Mouse (Mus musculus) right cerebral cortex, adult 18-20 months (tissue): ENCODE data around the gene Rexo2.
"Not testable (repeated sequence)": the region's sequence is repeated elsewhere in the genome, so short reads cannot be mapped to it uniquely, and the experiment has no call there.

ENCODE experiments used
- DNase-seq: peaks from one replicate; pipeline ENCODE4 v3.0.0; 2022; ENCODE audit warnings: mixed read lengths

The Rexo2 gene

DNA sequence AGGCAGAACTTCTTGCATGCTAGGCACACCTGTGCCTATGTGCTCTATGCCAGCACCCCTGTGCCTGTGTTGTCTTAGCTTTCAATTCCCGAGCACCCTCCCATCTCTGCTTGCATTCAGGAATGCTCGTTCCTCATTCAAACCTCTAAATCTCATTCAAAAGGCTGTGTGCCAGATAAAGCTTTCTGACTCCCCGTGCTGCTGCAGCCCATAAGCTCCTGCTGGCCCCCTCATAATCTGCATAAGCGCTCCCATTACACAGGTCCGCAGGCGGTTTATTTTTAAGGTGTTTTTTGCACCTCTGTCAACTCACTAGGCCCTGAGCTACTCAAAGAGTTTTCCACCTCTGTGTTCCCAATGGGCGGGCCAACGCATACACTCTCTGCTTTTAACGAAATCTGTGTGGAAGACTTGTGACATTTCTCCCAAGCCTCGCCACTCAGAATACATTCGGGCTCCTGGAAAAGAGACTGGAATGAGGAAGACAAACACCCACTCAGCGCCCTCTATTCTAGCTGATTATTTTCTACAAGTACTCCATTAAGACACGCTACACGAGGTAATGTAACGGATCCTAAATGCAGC, 7.9 kb downstream of the Rexo2 start:
- DNase-seq, result peak; percentile 44

DNA sequence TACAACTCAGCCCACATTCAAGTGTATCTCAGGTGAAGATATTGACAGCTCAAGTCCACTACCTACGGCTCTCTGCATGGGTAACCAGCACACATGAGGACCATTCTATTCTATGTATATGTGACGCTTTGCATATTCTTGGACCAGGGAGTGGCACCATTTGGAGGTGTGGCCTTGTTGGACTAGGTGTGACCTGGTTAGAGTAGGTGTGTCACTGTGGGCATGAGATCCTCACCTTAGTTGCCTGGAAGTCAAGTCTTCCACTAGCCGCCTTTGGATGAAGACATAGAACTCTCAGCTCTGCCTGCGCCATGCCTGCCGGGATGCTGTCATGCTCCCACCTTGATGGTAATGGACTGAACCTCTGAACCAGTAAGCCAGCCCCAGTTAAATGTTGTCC, 13.0 kb downstream of the Rexo2 start:
- not testable (repeated sequence) for DNase-seq

DNA sequence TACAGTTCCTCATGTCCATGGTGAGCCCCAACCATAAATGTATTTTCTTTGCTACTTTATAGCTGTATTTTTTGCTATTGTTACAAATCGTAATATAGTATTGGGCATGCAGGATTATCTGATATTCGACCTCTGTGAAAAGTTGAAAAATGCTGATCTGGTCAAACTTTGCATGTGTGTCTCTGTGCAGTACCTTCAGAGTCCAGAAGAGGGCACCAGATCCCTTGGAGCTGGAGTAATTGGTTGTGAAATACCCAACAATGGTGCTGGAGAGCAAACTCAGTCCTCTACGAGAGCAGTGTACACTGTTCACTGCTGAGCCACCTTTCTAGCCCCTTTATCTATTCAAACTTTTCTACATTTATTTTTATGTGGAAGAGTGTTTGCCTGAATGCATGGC, 13.6 kb downstream of the Rexo2 start:
- DNase-seq, result peak; percentile 25

DNA sequence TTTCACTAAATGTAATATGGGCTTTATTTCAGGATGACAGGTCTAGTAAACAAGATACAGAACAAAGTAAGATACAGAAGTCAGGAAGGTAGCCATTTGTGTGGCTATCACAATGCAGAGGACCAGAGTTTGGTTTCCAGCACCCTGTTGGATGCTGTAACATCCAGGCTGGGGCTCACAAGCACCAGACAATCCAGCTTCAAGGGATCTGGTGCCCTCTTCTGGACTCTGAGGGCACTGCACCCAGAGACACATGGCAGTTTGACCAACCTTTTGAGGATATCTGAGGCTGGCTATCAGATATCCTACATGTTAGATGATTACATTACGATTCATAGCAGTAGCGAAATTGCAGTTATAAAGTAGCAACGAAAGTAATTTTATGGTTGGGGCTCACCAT, 14.8 kb downstream of the Rexo2 start:
- no peak for DNase-seq

DNA sequence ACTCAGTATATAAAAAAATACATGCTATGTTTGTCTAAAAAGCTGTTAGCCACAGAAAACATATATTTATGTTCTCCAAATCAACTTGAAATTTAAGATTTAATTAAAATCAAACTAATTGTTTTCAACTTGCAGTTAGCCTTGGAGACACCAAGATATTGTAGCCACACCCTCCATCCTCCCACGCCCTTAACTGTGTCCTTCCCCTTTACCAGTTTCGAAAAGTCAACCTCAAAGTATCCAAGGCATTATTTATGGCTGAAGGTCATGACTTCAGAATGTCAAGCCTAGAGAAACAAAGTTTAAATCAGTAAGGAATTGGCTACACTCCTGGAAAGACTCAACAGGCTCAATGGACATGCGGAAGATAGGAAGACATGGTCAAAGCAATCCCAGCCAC, 18.9 kb downstream of the Rexo2 start:
- DNase-seq, result no peak

DNA sequence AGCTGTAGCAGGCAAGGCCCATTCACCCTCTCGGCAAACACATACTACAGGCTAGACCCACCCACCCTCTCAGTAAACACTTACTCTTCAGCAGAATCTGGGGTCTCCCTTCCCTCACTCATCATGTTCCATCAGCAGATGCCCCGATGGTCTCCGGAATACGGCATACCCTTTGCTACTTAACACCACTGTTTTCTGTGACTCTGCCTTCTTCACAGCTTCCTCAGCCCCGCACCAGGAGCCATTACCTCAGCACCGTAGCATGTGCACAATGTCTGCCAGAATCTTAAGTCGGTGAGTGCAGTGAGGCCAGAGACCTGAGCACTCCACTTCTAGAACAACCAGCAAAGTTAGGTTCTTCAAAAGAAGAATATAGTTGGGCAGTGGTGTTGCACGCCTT, 19.7 kb downstream of the Rexo2 start:
- DNase-seq, result no peak

DNA sequence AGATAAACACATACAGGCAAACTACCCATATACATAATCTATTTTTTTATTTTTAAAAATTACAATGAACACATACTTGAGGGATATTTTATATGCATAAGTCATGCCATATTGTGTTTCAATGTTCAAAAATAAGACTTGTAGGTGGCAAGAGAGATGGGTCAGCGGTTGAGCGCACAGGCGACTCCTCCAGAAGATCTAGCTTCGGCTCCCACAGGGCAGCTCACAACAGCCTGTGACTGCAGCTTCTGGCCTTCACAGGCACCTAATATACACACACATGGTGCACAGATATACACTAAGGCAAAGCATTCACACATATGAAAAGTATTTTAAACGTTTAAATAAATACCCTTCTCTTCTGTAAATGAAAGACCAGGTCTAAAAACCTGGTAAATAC, 21.0 kb downstream of the Rexo2 start:
- no peak for DNase-seq

DNA sequence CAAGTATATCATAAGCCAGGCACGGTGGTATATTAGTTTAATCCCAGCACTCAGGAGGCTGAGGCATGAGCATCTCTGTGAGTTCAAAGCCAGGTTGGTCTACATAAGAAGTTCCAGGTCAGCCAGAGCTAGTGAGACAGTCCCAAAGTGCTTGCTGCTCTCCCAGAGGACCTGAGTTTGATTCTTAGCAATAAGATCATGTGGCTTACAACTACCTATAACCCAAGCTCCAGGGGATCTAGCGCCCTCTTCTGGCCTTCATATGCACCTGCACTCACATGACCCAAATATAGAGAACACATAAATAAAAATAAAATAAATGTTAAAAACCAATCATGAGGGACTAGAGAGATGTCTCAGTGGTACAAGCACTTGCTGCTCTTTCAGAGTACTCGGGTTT, 21.5 kb downstream of the Rexo2 start:
- no peak for DNase-seq

DNA sequence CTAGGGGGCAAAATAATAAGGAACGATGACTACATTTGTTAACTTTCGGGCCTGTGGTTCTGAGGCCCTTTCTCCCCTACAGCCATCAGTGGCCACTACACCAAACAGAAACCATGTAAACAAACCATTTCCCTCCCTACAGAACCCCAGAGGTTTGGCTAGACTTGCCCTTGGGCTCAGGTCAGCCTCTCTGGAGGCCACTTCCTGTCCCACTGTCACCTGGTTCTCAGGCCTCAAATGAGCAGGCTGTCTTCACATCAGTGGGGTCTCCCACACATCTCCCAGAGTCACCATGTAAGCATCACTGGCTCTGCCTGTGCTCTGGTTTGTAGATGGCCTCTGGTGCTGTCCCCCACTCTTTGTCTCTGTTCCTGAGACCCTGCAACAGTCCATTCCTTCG, 24.5 kb downstream of the Rexo2 start:
- no peak for DNase-seq

DNA sequence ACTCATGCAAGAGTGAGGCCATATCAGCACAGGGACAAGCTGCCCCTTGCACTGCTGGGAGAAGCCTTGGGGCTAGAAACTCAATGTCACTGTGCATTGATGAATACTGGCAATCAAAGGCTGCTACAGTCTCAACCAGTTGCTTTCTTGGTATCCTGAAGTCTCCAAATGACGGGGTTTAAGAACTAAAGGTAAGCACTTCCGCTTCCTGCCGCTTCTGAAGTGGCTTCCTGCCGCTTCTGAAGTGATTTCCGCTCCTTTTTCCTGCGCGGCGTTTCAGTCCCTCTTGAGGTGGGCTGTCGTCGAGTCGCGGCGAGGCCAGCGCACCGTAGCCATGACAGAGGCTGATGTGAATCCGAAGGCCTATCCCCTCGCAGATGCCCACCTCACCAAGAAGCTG, 30.4 kb downstream of the Rexo2 start:
- no peak for DNase-seq

DNA sequence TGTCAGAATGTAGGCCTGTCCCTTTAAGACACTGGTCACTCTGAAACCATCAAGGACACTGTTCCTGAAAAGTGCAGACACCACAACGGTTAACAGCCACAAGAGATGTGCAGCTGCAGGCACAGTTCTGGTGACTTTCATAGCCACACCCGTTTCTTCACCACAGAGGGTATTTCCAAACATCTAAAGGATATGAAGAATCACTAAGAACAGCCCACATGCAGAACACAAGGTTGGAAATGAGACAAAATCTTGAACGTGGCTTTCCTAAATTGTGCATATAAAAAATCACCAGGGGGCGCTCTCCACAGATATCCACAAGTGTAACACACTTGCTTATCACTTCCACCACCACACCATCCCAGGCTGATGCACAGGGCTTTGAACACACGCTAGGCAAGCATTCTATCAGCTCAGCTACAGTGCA, 32.6 kb downstream of the Rexo2 start:
- DNase-seq, result no peak

DNA sequence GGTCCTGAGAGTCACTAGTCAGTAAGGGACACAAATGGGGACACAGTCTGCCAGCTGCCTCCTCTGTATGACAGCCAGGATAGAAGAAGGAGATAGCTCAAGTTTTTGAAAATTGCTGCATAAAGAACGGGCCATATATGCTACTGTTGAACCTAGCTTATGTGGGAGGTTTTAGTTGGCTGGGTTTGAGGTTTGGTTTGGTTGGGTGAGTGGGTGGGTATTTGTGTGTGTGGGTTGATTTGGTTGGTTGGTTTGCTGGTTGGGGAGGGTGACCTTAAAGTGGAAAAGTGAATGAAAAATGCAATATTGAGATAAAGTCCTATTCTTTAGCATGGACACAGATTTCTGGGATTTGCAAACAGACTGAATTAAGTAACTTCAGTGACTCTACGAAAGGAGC, 35.6 kb downstream of the Rexo2 start:
- DNase-seq, result no peak

DNA sequence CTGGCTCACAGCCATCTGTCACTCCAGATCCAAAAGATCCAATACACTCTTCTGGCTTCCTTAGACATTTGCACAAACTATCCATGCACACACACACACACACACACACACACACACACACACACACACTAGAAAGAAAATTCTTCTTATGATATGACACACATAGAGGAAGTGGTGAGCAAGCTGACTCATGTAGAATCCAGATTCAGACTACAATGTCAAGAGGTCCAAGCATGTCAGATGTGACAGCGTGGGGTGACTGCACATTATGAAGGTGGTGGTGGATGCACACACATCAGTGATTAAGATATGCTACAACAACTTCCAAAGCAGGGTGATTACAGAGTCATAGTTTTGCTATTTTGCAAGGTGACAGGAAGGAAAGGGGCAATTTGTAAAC, 36.5 kb downstream of the Rexo2 start:
- no peak for DNase-seq

DNA sequence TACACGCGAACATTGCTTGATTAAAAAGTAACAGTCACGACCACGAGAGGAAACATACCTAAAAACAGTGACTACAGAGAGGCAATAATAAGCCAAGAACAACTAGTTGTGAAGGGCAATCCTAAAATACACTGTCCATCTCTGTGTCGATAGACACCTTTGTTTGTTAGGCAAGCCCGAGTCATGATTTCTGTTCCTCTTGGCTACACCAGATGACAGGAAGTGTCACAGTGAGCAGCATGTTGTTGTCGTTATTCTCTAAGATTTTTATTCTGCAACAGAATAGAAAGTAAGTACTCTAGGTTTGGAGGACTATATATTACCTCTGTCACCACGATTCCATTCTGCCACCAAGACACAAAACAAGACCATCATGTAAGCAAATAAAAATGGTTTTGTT, 48.0 kb downstream of the Rexo2 start:
- DNase-seq, result no peak

DNA sequence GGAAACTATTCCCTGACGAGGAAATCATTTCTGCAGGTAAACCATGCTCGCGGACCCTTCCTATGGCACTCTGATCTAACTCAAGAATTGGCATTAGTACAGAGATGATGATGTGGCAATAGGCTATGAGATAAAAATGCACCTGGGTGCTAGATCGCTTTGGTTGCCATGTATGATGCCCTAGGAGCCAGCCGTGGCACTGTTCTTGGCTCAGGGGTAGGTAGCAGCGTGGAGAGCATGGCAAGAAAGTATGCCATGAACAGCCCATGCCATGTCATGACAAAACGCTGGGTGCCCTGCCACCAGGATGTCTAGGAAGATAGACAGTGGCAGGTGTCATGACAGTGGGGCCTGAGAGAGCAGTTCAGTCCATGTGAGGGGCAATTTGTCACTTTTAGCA, 53.2 kb downstream of the Rexo2 start:
- no peak for DNase-seq

DNA sequence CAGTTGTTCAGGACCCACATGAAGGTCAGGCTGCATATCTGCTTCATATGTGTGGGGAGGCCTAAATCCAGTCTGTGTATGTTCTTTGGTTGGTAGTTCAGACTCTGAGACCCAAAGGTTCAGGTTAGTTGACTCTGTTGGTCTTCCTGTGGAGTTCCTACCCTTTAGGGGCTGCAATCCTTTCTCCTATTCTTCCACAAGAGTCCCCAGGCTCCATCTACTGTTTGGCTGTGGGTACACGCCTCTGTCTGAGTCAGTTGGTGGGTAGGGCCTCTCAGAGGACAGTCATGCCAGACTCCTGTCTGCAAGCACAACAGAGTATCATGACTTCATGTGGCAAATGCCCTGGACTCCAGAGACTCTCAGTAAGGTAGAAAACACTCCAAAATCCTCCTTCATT, 57.2 kb downstream of the Rexo2 start:
- no peak for DNase-seq

DNA sequence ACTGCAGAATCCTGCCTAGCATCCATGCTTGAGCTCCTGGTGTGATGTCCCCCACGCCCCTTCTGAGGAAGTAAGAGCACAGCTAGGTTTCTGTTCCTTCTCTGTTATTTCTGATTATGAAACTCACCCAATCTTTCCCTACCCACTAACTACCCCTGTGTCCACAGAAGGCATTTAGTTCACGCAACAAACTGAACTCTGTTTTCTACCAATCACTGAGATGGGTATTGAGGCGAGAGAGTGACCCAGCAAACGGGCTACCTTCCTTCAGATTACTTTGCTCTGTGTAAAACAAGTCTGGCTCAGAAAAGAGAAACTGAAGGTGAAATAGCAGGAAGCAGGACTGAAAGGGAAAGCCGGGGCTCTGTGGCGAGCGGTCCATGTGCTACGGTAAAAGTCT, 58.0 kb downstream of the Rexo2 start:
- no peak for DNase-seq

DNA sequence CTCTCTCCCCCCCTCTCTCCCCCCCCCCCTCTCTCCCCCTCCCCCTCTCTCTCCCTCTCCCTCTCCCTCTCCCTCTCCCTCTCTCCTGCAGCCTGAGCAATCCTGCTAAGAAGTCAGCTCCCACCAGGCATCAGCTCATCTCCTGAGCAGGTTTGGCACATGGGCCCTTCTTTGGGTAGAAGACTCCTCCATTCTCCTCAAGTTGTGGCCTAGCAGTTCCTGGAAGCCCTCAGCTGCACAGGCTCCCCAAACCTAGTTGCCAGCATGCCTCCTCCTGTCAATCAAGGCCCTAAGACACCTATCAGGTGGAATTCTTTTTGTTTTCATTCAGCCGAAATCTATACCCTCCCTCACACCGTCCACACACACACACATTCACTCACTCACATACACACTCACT, 58.9 kb downstream of the Rexo2 start:
- no peak for DNase-seq

DNA sequence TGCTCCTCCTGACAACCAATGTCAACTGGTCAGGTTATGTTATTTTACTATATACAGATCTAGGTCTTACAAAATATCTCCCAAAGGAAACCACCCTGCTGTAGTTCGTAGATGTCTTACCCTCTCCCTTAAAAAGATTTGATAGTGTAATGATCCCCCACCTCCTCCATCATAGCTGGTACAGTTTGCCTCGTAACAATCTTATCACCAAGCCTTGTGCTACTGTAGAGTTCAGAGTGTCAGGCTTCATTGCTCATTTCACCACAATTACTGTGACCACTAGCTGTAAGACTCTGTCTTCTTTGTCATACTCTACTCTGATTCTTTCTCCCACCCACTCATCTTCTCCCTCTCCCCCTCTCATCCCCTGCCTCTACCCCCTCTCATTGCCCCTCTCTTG, 59.4 kb downstream of the Rexo2 start:
- no peak for DNase-seq

DNA sequence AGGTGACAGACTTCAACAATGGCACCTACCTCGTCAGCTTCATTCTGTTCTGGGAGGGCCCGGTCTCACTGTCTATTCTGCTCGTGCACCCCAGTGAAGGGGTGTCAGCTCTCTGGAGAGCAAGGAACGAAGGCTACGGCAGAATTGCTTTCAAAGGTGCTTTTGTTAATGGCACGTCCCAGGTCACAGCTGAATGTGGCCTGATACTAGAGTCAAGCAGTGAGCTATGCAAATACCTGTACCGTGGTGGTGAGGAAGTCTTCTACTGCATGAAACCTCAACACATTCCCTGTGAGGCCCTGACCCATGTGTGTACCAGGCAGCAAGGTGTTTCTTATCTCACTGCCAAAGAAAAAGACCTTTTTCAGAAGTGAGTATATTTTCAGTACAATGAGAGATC, 60.0 kb downstream of the Rexo2 start:
- DNase-seq, result no peak

DNA sequence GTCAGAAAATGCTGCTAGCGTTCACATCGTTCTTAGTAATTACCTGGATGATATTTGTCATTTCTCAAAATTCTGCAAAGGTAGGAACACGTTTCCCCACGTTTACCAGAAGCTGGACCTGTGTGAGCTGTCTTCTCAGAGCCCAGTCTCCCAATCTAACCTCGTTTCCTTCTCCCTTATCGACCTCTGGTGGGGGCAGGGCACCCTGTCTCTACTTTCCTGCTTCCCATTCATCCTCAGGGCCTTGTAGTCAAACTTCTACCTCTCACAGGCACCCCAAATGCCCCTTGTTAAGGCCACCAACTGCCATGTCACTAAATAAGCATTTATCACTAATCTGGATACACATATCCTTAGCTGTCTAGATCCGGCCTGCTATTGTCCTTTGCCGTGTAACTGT, 61.6 kb downstream of the Rexo2 start:
- DNase-seq, result no peak
